Mouse (Mus musculus) cortical plate, adult 2 months (tissue): Measurements from ENCODE around the gene Edil3.

Source experiments
- CTCF ChIP-seq: fragments of 200-500 bp; IDR thresholded peaks from 2 replicates; pipeline ENCODE4 v1.5.1; 2011; ENCODE audit warnings: mild to moderate bottlenecking, control low read depth, low read length; ENCODE audit not compliant: insufficient read depth; ENCODE audit errors: extremely low read depth
- POLR2A ChIP-seq: fragments of 200-500 bp; IDR thresholded peaks from 2 replicates; pipeline ENCODE4 v1.6.1; 2011; ENCODE audit warnings: mild to moderate bottlenecking, low read length, control low read depth; ENCODE audit not compliant: insufficient read depth; ENCODE audit errors: extremely low read depth

GRCm38 (mm10) chr13:88820686-88821308 is 475 bp upstream of the Edil3 start:
- no peak for TF ChIP-seq CTCF
- TF ChIP-seq POLR2A: no peak
